Mouse (Mus musculus): ENCODE data around the gene Dcp1a.

- TF ChIP-seq CTCF (IDR thresholded peaks at IDR 0.05; ENCODE audit: insufficient read depth, low read depth, low read length) (no peak), POLR2A (IDR thresholded peaks at IDR 0.05; ENCODE audit: insufficient read depth, low read depth, low read length) (no peak)
Observed at GRCm38 (mm10) chr14:30530726-30531269, 51.5 kb downstream of the Dcp1a start.

Measured in olfactory bulb, adult 2 months (tissue).